Mouse (Mus musculus): ENCODE data around the gene Ube2j2. TPM values are rescaled to one million over a fixed set of nuclear protein-coding genes. Genes with fewer than 3 reads are reported as not detected.

The Ube2j2 gene
- polyA plus RNA-seq (2015; fragmentation: Nextera tagmentation; extraction: Ambion mirVana) = 115 and 118 TPM in 2 replicates

DNA sequence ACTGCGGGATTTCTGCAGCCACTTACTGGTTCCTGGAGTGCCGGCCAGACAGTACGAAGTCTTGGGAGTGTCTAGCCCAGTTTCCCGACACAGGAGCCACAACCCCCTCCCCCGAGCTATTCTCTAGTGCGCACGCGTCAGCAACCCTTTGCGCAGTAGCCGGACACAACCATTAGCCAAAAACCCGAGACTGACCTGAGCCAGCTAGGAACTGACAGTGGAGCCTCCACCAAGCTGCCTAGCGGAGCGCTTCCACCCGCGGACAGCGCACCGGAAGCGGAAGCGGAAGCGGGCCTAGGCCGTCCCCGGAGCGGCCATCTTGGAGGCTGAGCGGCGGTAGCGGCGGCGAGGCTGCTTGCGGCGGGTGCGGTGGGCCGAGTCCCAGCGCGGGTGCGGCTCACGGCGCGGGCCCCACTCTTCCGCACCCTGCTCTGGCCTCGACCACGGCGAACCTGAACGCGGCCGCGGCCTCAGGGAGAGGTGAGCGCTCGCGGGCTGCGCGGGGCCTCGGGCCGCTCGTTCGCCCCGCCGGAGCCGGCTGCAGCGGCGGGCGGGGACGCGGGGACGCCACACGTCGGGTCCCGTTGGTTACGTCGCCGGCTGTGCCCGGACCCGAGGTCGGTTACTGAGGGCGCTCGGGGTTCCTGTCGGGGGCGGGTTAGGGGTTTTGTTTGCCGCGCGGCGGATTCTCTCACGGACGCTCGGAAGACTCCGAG lies at the start of gene Ube2j2:
Gene Ube2j2, plus strand, starts transcription at position 298 of the 716 bp plus-strand sequence.
- under 1% methylated on average over 80 of the region's 85 CpGs for WGBS
- H3K9ac ChIP-seq = peak within 1 kb of the TSS; percentile 83
- peak within 1 kb of the TSS; percentile 95 for H3K4me2 ChIP-seq
- peak; percentile 99 for ATAC-seq (replicated peaks)
- peak within 1 kb of the TSS; percentile 81 for H3K4me3 ChIP-seq
- H3K36me3 ChIP-seq (replicated peaks) = peaks cover 8% of the 10 kb centered on the region; the same call in 1 of the 2 replicates
- no peaks in the 10 kb centered on the region; the same call in 1 of the 2 replicates for H3K27me3 ChIP-seq (replicated peaks)
- H3K4me1 ChIP-seq = peaks cover 28% of the 10 kb centered on the region
- H3K27ac ChIP-seq = peak within 1 kb of the TSS; percentile 87
- no peaks in the 10 kb centered on the region for H3K9me3 ChIP-seq

DNA sequence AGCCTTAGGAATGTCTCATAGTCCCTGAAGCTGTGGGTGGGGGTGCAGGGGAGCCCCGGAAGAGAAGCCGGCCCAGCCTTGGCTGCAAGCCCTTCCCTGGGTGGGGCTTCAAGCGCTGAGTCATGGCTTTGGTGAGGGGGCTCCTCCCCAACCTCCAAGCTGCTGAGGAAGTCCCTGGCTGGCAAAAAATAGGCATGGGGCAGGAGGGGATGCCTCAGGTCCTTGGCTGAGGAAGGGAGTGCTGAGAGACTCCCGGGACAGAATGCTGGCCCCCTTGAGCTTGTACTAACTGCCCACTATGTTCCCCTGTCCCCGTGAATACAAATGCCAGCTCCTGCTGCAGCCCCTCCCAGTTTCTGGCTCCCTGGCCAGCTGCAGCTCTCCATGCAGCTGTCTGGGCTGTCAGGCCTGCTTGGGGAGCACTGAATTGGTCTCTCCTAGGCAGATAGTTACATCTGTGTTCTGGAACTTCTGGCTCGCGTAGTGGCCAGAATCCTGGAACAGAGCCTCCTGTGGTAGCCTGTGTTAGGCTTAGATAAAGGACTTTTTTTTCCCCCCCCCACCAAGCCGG lies 49.2 kb upstream of the Ube2j2 start:
- Histone ChIP-seq H3K4me3 (peak overlapping the region; percentile 98), H3K9ac (peak overlapping the region; percentile 98; the same call in 1 of the 2 replicates), H3K4me1 (peaks cover 43% of the 10 kb centered on the region), H3K27me3 (replicated peaks) (no peaks in the 10 kb centered on the region), H3K27ac (0 out of 2 replicates have a peak overlapping the region, but pooled peaks have one; percentile 26), H3K9me3 (no peaks in the 10 kb centered on the region), H3K4me2 (peak overlapping the region; percentile 97), H3K36me3 (replicated peaks) (peaks cover 20% of the 10 kb centered on the region)
- no peak for ATAC-seq (replicated peaks)
- WGBS = 40% methylated on average over 8 of the region's 8 CpGs

DNA sequence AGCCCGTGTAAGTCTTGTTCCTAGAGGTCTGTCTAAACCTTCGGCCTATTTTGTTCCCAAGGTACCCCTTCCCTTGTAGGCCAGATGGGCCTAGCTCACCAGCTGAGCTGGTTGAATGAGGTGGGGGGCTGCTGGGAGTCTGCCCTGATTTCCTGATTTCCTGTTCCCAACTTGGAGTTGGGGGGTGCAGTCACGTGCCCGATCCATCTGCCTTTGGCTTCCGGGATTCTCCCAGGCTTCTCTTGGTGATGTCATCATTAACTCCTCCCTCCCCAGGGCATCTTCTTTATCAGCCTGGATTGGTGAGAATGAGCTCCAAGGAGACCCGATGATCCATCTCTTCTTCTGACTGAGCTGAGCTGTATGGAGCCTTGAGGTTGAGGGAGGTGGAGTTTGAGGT lies 48.4 kb upstream of the Ube2j2 start:
- H3K27ac ChIP-seq = peak overlapping the region; percentile 26; the same call in 1 of the 2 replicates

DNA sequence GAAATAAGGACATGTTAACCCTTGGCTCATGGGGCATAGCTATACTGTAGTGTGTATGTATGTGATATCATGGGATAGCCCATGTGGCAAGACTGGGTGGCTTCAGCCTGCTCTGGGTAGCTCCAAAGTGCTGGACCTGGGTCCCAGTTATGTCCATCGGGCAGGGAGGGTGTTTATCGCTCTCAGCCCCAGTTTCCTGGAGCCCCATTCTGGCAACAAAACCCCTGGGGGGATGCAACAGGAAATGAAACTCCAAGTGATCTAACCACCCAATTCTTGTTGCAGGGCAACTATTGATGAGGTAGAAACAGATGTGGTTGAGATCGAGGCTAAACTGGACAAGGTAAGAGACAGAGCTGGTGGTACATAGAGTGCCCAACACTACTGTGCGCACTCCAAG lies 47.8 kb upstream of the Ube2j2 start:
- H3K9ac ChIP-seq = no peak overlapping the region
- H3K9me3 ChIP-seq = no peaks in the 10 kb centered on the region
- H3K4me3 ChIP-seq = no peak overlapping the region
- no peak for ATAC-seq (replicated peaks)
- H3K27ac ChIP-seq = no peak overlapping the region
- peaks cover 33% of the 10 kb centered on the region for H3K4me1 ChIP-seq
- H3K36me3 ChIP-seq (replicated peaks) = peaks cover 35% of the 10 kb centered on the region
- WGBS = 95% methylated on average over 4 of the region's 4 CpGs
- H3K27me3 ChIP-seq (replicated peaks) = no peaks in the 10 kb centered on the region
- H3K4me2 ChIP-seq = peak overlapping the region; percentile 97

More for the DNA sequence above, 48.4 kb upstream of the Ube2j2 start:
- peaks cover 29% of the 10 kb centered on the region for H3K36me3 ChIP-seq (replicated peaks)
- H3K4me1 ChIP-seq = peaks cover 39% of the 10 kb centered on the region
- H3K9ac ChIP-seq = 0 out of 2 replicates have a peak overlapping the region, but pooled peaks have one; percentile 98
- H3K9me3 ChIP-seq = no peaks in the 10 kb centered on the region
- 27% methylated on average over 6 of the region's 6 CpGs for WGBS
- ATAC-seq (replicated peaks) = no peak
- no peaks in the 10 kb centered on the region for H3K27me3 ChIP-seq (replicated peaks)
- peak overlapping the region; percentile 97 for H3K4me2 ChIP-seq
- H3K4me3 ChIP-seq = peak overlapping the region; percentile 98

DNA sequence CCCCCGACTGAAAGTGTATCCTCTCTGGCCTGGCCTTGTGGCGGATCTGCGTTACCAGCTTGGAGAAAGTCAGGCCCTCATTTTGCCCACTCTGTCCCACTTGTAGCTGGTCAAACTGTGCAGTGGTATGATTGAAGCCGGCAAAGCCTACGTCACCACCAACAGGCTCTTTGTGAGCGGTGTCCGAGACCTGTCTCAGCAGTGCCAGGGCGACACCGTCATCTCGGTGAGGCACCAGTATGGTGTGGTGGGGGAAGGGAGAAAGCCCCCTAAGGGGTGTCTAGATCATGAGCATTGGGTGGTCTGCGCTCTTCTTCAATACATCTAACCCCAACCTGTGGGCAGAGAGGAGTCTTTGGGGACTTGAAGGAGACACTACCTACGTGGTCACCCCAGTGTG lies 47.2 kb upstream of the Ube2j2 start:
- Histone ChIP-seq H3K4me3 (no peak overlapping the region), H3K9ac (no peak overlapping the region), H3K27me3 (replicated peaks) (no peaks in the 10 kb centered on the region), H3K9me3 (no peaks in the 10 kb centered on the region), H3K27ac (no peak overlapping the region), H3K4me2 (no peak overlapping the region), H3K36me3 (replicated peaks) (peaks cover 41% of the 10 kb centered on the region), H3K4me1 (peaks cover 30% of the 10 kb centered on the region)
- WGBS = 99% methylated on average over 12 of the region's 12 CpGs
- ATAC-seq (replicated peaks) = no peak

DNA sequence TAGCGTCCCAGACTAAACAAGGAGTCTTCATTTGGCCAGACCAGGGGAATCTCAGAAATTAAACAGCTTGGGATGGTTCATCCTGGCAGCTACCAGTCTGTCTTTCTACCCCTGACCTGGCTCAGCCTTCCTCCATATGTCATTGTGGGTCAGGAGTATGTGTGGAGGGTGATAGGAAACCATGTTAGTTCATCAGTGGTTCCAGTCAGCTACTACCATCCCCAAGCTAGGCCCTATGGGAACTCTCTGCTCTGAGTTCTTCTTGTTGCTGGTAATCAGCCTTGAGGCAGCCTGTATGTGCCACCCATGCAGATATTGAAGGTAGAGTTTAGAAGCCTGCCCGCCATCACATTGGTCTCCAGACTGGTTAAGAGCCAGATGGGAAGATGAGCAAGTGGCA lies 45.3 kb upstream of the Ube2j2 start:
- H3K4me1 ChIP-seq = peaks cover 27% of the 10 kb centered on the region
- H3K4me2 ChIP-seq = no peak overlapping the region
- no peak overlapping the region for H3K27ac ChIP-seq
- no peaks in the 10 kb centered on the region for H3K9me3 ChIP-seq
- ATAC-seq (replicated peaks) = no peak
- no peaks in the 10 kb centered on the region for H3K27me3 ChIP-seq (replicated peaks)
- peaks cover 59% of the 10 kb centered on the region for H3K36me3 ChIP-seq (replicated peaks)
- no peak overlapping the region for H3K4me3 ChIP-seq
- WGBS = 93% methylated on average over 2 of the region's 2 CpGs
- H3K9ac ChIP-seq = no peak overlapping the region

DNA sequence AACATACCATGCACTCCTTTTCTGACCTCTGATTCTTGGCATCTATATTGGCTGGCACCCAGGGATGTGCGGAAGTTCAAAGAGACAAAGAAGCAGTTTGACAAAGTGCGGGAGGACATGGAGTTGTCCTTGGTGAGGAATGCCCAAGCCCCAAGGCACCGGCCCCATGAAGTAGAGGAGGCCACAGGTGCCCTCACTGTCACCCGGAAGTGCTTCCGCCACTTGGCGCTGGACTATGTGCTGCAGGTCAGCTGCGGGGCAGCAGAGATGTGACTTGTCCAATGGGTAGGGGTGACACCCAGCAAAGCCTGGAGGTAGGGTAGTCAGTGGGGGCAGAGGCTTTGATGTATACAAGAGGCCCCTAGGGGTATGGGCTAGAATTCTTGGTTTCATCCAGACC lies 44.3 kb upstream of the Ube2j2 start:
- H3K4me3 ChIP-seq = no peak overlapping the region
- no peaks in the 10 kb centered on the region for H3K9me3 ChIP-seq
- H3K27me3 ChIP-seq (replicated peaks) = no peaks in the 10 kb centered on the region
- no peak overlapping the region for H3K27ac ChIP-seq
- peaks cover 65% of the 10 kb centered on the region for H3K36me3 ChIP-seq (replicated peaks)
- H3K4me2 ChIP-seq = no peak overlapping the region
- peaks cover 16% of the 10 kb centered on the region for H3K4me1 ChIP-seq
- 95% methylated on average over 7 of the region's 7 CpGs for WGBS
- no peak overlapping the region for H3K9ac ChIP-seq
- ATAC-seq (replicated peaks) = no peak

DNA sequence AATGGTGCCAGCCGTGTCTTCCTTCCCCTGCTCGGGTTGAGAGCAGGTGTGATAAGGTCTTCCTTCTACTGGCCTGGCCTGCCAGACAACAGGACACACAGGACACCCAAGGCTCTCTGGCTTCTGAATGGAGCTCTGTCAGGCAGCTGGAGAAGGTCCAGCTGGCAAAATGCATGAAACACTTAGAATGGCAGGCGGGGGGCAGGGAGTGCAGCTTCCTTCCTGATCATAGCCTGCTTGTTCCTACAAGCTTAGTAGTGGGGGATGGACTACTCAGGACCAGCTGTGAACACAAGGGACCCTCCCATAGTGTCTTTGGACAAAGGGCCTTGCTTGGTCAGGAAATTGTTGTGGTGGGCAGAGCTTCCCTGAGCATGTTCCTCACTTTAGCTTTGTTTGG lies 42.4 kb upstream of the Ube2j2 start:
- Histone ChIP-seq H3K9ac (no peak overlapping the region), H3K4me1 (no peaks in the 10 kb centered on the region), H3K4me3 (no peak overlapping the region), H3K36me3 (replicated peaks) (peaks cover 81% of the 10 kb centered on the region), H3K27me3 (replicated peaks) (no peaks in the 10 kb centered on the region), H3K27ac (no peak overlapping the region), H3K9me3 (no peaks in the 10 kb centered on the region), H3K4me2 (no peak overlapping the region)
- no peak for ATAC-seq (replicated peaks)
- 89% methylated on average over 3 of the region's 3 CpGs for WGBS

DNA sequence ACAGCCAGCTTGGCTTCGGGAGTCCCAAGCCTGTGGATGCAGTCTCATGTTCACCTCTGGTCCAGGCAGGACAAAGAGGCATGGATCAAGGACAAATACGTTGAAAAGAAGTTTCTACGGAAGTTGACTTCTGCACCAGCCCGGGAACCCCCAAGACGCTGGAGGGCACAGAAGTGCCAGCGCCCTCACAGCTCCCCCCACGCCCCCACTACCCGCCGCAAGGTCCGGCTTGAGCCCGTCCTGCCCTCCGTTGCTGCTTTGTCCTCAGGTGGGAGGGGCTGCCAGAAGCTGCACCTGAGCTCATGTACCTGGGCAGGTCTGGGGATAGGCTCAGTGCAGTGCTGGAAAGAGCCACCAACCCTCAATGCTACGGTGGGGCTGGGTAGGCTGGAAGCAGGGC lies 40.4 kb upstream of the Ube2j2 start:
- no peak for ATAC-seq (replicated peaks)
- H3K27me3 ChIP-seq (replicated peaks) = no peaks in the 10 kb centered on the region
- H3K4me3 ChIP-seq = no peak overlapping the region
- H3K4me2 ChIP-seq = no peak overlapping the region
- H3K27ac ChIP-seq = no peak overlapping the region
- no peaks in the 10 kb centered on the region for H3K9me3 ChIP-seq
- H3K9ac ChIP-seq = no peak overlapping the region
- peaks cover 71% of the 10 kb centered on the region for H3K36me3 ChIP-seq (replicated peaks)
- no peaks in the 10 kb centered on the region for H3K4me1 ChIP-seq
- 98% methylated on average over 13 of the region's 13 CpGs for WGBS

DNA sequence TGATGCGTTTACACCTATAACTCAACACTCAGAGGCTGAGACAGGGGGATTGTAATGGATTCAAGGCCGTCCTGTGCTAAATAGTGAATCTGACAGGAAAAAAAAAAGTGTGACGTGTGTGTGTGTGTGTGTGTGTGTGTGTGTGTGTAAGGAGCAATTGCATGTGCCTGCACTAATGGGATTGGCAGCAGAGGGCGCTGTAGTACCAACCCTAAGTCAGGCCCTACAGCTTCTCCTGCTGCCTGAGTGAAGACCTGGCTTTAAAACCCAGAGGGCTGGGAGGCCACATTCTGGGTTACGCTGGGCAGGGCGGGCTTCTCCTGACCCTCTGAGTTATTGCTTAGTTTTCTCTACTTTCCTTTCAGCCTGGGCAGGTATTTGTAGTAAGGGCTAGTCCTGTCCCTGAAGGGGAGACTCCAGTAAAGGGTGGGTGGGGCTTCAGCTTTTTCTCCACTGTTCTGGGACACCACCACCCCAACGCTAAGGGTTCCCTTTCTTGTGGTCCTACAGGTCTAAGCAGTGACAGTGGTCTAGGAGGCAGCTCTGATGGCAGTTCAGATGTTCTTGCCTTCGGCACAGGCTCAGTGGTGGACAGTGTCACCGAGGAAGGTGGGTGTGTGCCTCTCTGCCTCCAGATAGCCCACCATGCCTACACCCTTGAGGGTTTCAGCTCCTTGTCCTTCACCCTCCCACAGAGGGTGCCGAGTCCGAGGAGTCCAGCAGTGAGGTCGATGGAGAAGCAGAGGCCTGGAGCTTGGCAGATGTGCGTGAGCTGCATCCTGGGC lies 39.1 kb upstream of the Ube2j2 start:
- no peaks in the 10 kb centered on the region for H3K27me3 ChIP-seq (replicated peaks)
- H3K9me3 ChIP-seq = no peaks in the 10 kb centered on the region
- H3K9ac ChIP-seq = no peak overlapping the region
- H3K4me3 ChIP-seq = no peak overlapping the region
- no peak overlapping the region for H3K27ac ChIP-seq
- no peaks in the 10 kb centered on the region for H3K4me1 ChIP-seq
- peaks cover 62% of the 10 kb centered on the region for H3K36me3 ChIP-seq (replicated peaks)
- WGBS = 90% methylated on average over 13 of the region's 13 CpGs
- H3K4me2 ChIP-seq = no peak overlapping the region
- ATAC-seq (replicated peaks) = no peak

DNA sequence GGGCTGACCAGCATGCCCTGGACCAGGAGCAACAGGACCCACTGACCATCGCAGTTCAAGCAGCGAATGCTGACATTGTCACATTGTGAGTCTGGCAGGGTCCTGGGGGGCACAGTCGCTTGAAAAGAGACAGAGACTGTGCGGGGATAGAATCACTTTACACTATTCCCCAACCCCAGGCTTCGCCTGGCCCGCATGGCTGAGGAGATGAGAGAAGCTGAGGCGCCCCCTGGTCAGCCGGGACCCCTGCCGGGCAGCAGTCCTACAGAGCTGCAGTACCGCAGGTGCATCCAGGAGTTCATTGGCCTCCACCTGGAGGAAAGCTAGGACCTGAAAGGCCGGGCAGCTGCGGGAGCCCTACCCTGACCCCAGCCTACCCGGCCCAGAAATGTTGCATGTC lies 38.0 kb upstream of the Ube2j2 start:
- ATAC-seq (replicated peaks) = no peak
- H3K27ac ChIP-seq = no peak overlapping the region
- H3K4me2 ChIP-seq = no peak overlapping the region
- peaks cover 51% of the 10 kb centered on the region for H3K36me3 ChIP-seq (replicated peaks)
- no peaks in the 10 kb centered on the region for H3K27me3 ChIP-seq (replicated peaks)
- H3K4me1 ChIP-seq = no peaks in the 10 kb centered on the region
- no peak overlapping the region for H3K9ac ChIP-seq
- no peaks in the 10 kb centered on the region for H3K9me3 ChIP-seq
- no peak overlapping the region for H3K4me3 ChIP-seq
- 84% methylated on average over 13 of the region's 13 CpGs for WGBS

DNA sequence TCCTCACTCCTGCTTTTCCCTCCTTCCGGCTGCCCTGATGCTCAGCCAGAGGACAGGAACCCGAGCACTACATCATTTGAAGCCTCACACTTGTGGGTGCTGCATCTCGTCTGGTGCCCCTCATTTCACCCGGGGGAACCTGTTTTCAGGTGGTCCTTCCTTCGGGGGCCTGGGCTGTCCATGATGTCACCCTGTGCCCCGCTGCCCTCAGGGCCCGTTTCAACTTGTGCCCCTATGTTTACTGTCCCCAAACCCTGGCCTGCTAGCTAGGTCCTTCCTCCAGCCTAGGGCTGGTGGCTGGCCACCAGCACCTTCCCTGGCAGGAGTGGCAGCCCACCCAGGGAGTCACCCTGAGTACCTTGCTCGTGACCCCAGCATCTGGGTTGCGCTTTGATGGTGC lies 37.5 kb upstream of the Ube2j2 start:
- ATAC-seq (replicated peaks) = no peak
- H3K36me3 ChIP-seq (replicated peaks) = peaks cover 46% of the 10 kb centered on the region
- WGBS = 87% methylated on average over 9 of the region's 9 CpGs
- no peak overlapping the region for H3K9ac ChIP-seq
- H3K4me3 ChIP-seq = no peak overlapping the region
- no peaks in the 10 kb centered on the region for H3K9me3 ChIP-seq
- no peaks in the 10 kb centered on the region for H3K4me1 ChIP-seq
- no peaks in the 10 kb centered on the region for H3K27me3 ChIP-seq (replicated peaks)
- H3K4me2 ChIP-seq = no peak overlapping the region
- no peak overlapping the region for H3K27ac ChIP-seq
